ENCODE assay signal across 22 mouse cellular contexts in genomic region chr9:57948333-57948931, GRCm38 (mm10). TPM values are rescaled to one million over a fixed set of nuclear protein-coding genes. Genes with fewer than 3 reads are reported as not detected.
DNase-seq lines count a peak whose midpoint lies in the region; ATAC-seq and TF ChIP-seq lines count a peak whose summit lies in the region.
"Had no signal": no experiment of that assay in that cellular context is flagged by ENCODE, and none has a peak within 500 bp of the region (broad histone marks: within the 10 kb centered on the region; RNA-seq: fewer than 3 reads in every experiment).

No protein-coding gene starts in this region.

- TF ChIP-seq POLR2A in cortical plate, adult 2 months (IDR thresholded peaks at IDR 0.05; ENCODE audit: extremely low read depth, insufficient read depth, low read length) = no peak

- H3K79me3 ChIP-seq in C2C12 (ENCODE audit: low read depth) = peaks cover 92% of the 10 kb centered on the region

- TF ChIP-seq CTCF in intestine, postnatal 0 days (IDR thresholded peaks at IDR 0.05; ENCODE audit: low read depth) = 0 out of 2 replicates have a peak, but pooled peaks have one; percentile 2
- no peak for TF ChIP-seq CTCF in C2C12 (IDR thresholded peaks at IDR 0.05; ENCODE audit: control insufficient read depth, insufficient read depth, insufficient read length)
- no peak for TF ChIP-seq CTCF in cortical plate, adult 2 months (IDR thresholded peaks at IDR 0.05; ENCODE audit: extremely low read depth, insufficient read depth, low read length)

- H3K36me3 ChIP-seq in intestine, postnatal 0 days (ENCODE audit: control insufficient read depth, insufficient read depth) = no peaks in the 10 kb centered on the region
- H3K36me3 ChIP-seq in intestine, embryonic 15.5 days = no peaks in the 10 kb centered on the region
- H3K36me3 ChIP-seq in C2C12 (ENCODE audit: control insufficient read depth, insufficient read depth) = peaks cover 8% of the 10 kb centered on the region
- H3K36me3 ChIP-seq: embryonic facial prominence, embryonic 13.5 days; hindbrain, embryonic 15.5 days; liver, embryonic 13.5 days; midbrain, embryonic 10.5 days; neural tube, embryonic 15.5 days had no signal

- no peak for ATAC-seq in cerebellum, adult (ENCODE audit: insufficient number of reproducible peaks, low FRiP score, low TSS enrichment)
- ATAC-seq in intestine, postnatal 0 days = no peak
- ATAC-seq in intestine, embryonic 15.5 days = no peak
- ATAC-seq: forebrain, embryonic 13.5 days; midbrain, embryonic 16.5 days had no signal

- no peak overlapping the region for H3ac ChIP-seq in C2C12 (ENCODE audit: control insufficient read depth, insufficient read length, low read depth)

- peaks cover 37% of the 10 kb centered on the region for H3K4me1 ChIP-seq in intestine, postnatal 0 days (replicated peaks; ENCODE audit: control insufficient read depth, insufficient read depth, low read length)
- H3K4me1 ChIP-seq in intestine, embryonic 15.5 days (replicated peaks) = peaks cover 7% of the 10 kb centered on the region
- H3K4me1 ChIP-seq in cortical plate, adult 2 months (ENCODE audit: control insufficient read depth, insufficient read depth, low read length) = peaks cover 33% of the 10 kb centered on the region
- H3K4me1 ChIP-seq: liver, embryonic 13.5 days had no signal

- H3K27me3 ChIP-seq in intestine, postnatal 0 days (replicated peaks; ENCODE audit: control insufficient read depth, insufficient read depth, low read length) = no peaks in the 10 kb centered on the region
- no peaks in the 10 kb centered on the region; the same call in 1 of the 2 replicates for H3K27me3 ChIP-seq in intestine, embryonic 15.5 days (replicated peaks)
- no peaks in the 10 kb centered on the region for H3K27me3 ChIP-seq in C2C12 (ENCODE audit: control insufficient read depth, insufficient read depth, insufficient read length)
- H3K27me3 ChIP-seq: forebrain, embryonic 13.5 days; hindbrain, embryonic 15.5 days; neural tube, embryonic 15.5 days had no signal

- peaks cover 100% of the 10 kb centered on the region for H3K79me2 ChIP-seq in C2C12 (ENCODE audit: control insufficient read depth, insufficient read depth)

- H3K4me2 ChIP-seq in intestine, postnatal 0 days (replicated peaks; ENCODE audit: low read depth) = no peak overlapping the region
- no peak overlapping the region for H3K4me2 ChIP-seq in intestine, embryonic 15.5 days (replicated peaks)
- H3K4me2 ChIP-seq: embryonic facial prominence, embryonic 13.5 days; forebrain, embryonic 13.5 days; hindbrain, embryonic 15.5 days; liver, embryonic 13.5 days; lung, embryonic 14.5 days; neural tube, embryonic 15.5 days had no signal

- H3K9me3 ChIP-seq in intestine, postnatal 0 days (ENCODE audit: control insufficient read depth) = no peaks in the 10 kb centered on the region
- H3K9me3 ChIP-seq in intestine, embryonic 15.5 days = no peaks in the 10 kb centered on the region
- H3K9me3 ChIP-seq: embryonic facial prominence, embryonic 13.5 days; forebrain, embryonic 13.5 days; hindbrain, embryonic 15.5 days; liver, embryonic 13.5 days; midbrain, embryonic 10.5 days; neural tube, embryonic 15.5 days had no signal

- H3K4me3 ChIP-seq in intestine, postnatal 0 days (ENCODE audit: low read depth, low read length) = no peak overlapping the region
- H3K4me3 ChIP-seq in intestine, embryonic 15.5 days (replicated peaks) = no peak overlapping the region
- H3K4me3 ChIP-seq in C2C12 (ENCODE audit: insufficient read depth, poor library complexity, severe bottlenecking) = no peak overlapping the region
- H3K4me3 ChIP-seq in cortical plate, adult 2 months (ENCODE audit: insufficient read depth, low read length) = no peak overlapping the region
- H3K4me3 ChIP-seq: embryonic facial prominence, embryonic 13.5 days; erythroblast, embryonic 14.5 days; forebrain, embryonic 13.5 days; hindbrain, embryonic 15.5 days; liver, embryonic 13.5 days; midbrain, embryonic 10.5 days; neural tube, embryonic 15.5 days had no signal

- H3K27ac ChIP-seq in intestine, postnatal 0 days (ENCODE audit: low read depth, low read length) = no peak overlapping the region
- no peak overlapping the region for H3K27ac ChIP-seq in intestine, embryonic 15.5 days
- H3K27ac ChIP-seq in cortical plate, adult 2 months (ENCODE audit: insufficient read depth, low read length) = peak overlapping the region; percentile 33
- H3K27ac ChIP-seq: embryonic facial prominence, embryonic 13.5 days; forebrain, embryonic 13.5 days; hindbrain, embryonic 15.5 days; liver, embryonic 13.5 days; midbrain, embryonic 10.5 days; neural tube, embryonic 15.5 days had no signal

- DNase-seq in cerebellum, adult 9-11 months = peak; percentile 60
- DNase-seq in ovary, postnatal 10 days (ENCODE audit: low spot score) = no peak
- DNase-seq: adrenal gland, adult 2 months; embryo, embryonic 11 days; gastrocnemius, postnatal 10 days; kidney, postnatal 25 days; liver, embryonic 13.5 days; lung, embryonic 14.5 days; right cerebral cortex, postnatal 14 days; thymus, postnatal 25 days had no signal

- WGBS in intestine, postnatal 0 days = 64% methylated on average over 7 of the region's 7 CpGs
- 80% methylated on average over 7 of the region's 7 CpGs for WGBS in intestine, embryonic 15.5 days

- H3K9ac ChIP-seq in intestine, postnatal 0 days (ENCODE audit: low read depth, low read length) = no peak overlapping the region
- no peak overlapping the region for H3K9ac ChIP-seq in intestine, embryonic 15.5 days
- H3K9ac ChIP-seq: embryonic facial prominence, embryonic 13.5 days; forebrain, embryonic 13.5 days; hindbrain, embryonic 15.5 days; liver, embryonic 13.5 days; lung, embryonic 14.5 days; neural tube, embryonic 15.5 days had no signal

TF ChIP-seq in C2C12, 6 proteins besides CTCF, POLR2A, EP300 and RAD21:
- TF ChIP-seq MYOD1 (IDR thresholded peaks at IDR 0.05; ENCODE audit: control insufficient read depth, insufficient read length, low read depth) (peak; percentile 85), FOSL1 (IDR thresholded peaks at IDR 0.05; ENCODE audit: insufficient read depth, low read length, poor library complexity, severe bottlenecking) (no peak)

RNA-seq across cellular contexts. Expression of gene Sema7a, which starts 8.5 kb away (rescaled TPM):
- 6.9 and 7.1 TPM in 2 replicates for polyA plus RNA-seq in intestine, postnatal 0 days (2015; fragmentation: Nextera tagmentation; extraction: Ambion mirVana)
- polyA plus RNA-seq in intestine, embryonic 15.5 days (2015; fragmentation: Nextera tagmentation; extraction: Ambion mirVana) = 0.58 and 0.89 TPM in 2 replicates
- 53.8 TPM for polyA plus RNA-seq in C2C12 (2012; fragmentation: generic; extraction: Trizol)
- 147 and 154 TPM in 2 replicates for polyA plus RNA-seq in cortical plate, adult 2 months (2012; rRNA removed)
- polyA plus RNA-seq: liver, embryonic 13.5 days had no signal

RNA-seq across cellular contexts. Expression of gene Ubl7, which starts 37.7 kb away (rescaled TPM):
- polyA plus RNA-seq in intestine, postnatal 0 days (2015; fragmentation: Nextera tagmentation; extraction: Ambion mirVana) = 77.1 and 80.7 TPM in 2 replicates
- polyA plus RNA-seq in intestine, embryonic 15.5 days (2015; fragmentation: Nextera tagmentation; extraction: Ambion mirVana) = 89.0 and 91.1 TPM in 2 replicates
- polyA plus RNA-seq in C2C12 (2012; fragmentation: generic; extraction: Trizol) = 59.0 TPM
- 144 and 145 TPM in 2 replicates for polyA plus RNA-seq in cortical plate, adult 2 months (2012; rRNA removed)

RNA-seq across cellular contexts. Expression of gene Cyp11a1, which starts 57.8 kb away (rescaled TPM):
- polyA plus RNA-seq in intestine, postnatal 0 days (2015; fragmentation: Nextera tagmentation; extraction: Ambion mirVana) = 4.4 and 7.8 TPM in 2 replicates
- polyA plus RNA-seq in intestine, embryonic 15.5 days (2015; fragmentation: Nextera tagmentation; extraction: Ambion mirVana) = 9.3 and 22.1 TPM in 2 replicates
- 0.04 TPM for polyA plus RNA-seq in C2C12 (2012; fragmentation: generic; extraction: Trizol)
- polyA plus RNA-seq in cortical plate, adult 2 months (2012; rRNA removed) = 8.3 and 9.0 TPM in 2 replicates
